Mouse (Mus musculus): ENCODE results near the gene Atp1a4.
"Not testable (repeated sequence)": the region's sequence is repeated elsewhere in the genome, so short reads cannot be mapped to it uniquely, and the experiment has no call there.

The Atp1a4 gene

GRCm38 (mm10) chr1:172281522-172282254 lies 23.5 kb upstream of the Atp1a4 start:
- DNase-seq (ENCODE audit: low spot score in 2 of 2), result no peak

GRCm38 (mm10) chr1:172279768-172280509 lies 21.7 kb upstream of the Atp1a4 start:
- DNase-seq (ENCODE audit: low spot score in 2 of 2), result no peak

GRCm38 (mm10) chr1:172278328-172278727 lies 20.1 kb upstream of the Atp1a4 start:
- DNase-seq (ENCODE audit: low spot score in 2 of 2), result no peak

DNA sequence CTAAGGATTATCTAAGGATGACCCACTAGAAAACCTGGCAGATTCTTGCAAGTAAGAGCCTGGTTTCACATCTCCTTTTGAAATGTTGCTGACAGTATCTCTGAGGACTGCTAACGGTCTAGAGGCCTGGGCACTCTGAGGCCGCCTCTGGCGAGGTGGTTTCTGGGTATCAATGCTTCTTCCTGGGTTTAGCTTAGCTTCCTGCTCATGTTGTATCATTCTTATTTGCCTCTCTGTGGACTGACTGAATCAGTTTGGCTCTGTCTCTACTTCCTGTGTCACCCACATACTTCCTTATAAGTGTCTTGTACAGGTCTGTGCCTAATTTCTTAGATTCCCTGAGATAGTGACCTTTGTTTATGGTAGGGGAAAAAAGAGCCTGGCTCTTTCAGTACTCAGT lies 19.0 kb upstream of the Atp1a4 start:
- peak in 1 of 2 experiments; percentile 60 for DNase-seq (ENCODE audit: low spot score in 2 of 2)

GRCm38 (mm10) chr1:172274547-172274946 lies 16.3 kb upstream of the Atp1a4 start:
- DNase-seq (ENCODE audit: low spot score in 2 of 2), result no peak

DNA sequence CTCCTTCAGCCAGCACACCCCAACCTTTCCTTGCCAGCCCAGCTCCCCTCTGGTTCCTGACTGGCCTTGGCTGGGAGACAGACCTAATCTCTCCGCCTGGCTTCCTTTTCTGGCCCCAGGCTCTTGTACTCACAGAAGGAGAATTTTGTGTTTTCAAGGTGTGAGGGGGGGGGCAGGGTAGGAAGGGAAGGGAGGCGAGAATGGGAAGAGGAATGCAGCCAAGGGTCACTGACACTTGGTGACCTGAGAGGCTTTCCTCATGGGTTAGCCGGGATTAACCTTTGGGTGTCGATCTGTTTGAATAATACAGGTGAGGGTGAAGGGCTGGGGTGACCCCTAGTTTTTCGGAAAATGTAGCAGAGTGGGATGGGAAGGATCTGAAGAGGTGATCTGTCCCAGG lies 15.9 kb upstream of the Atp1a4 start:
- no peak for DNase-seq (ENCODE audit: low spot score in 2 of 2)

- no peak for DNase-seq (ENCODE audit: low spot score in 2 of 2)
Observed at GRCm38 (mm10) chr1:172273386-172273785, 15.2 kb upstream of the Atp1a4 start.

GRCm38 (mm10) chr1:172271765-172272164 lies 13.6 kb upstream of the Atp1a4 start:
- DNase-seq (ENCODE audit: low spot score in 2 of 2), result no peak

DNA sequence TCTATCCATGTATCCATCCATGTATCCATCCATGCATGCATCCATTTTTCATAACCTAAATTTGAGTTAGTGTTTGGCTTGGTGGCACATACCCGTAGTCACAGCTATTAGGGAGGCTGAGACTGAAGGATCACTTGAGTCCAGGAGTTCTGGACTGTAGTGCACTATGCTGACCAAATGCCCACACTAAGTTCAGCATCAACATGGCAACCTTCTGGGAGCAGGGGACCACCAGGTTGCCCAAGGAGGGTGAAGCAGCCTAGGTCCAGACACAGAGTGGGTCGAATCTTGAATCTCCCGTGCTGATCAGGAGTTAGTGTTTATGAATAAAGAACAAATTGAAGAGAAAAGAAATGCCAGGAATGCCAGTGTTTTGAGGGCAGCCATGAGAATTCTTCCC lies 13.0 kb upstream of the Atp1a4 start:
- no peak for DNase-seq (ENCODE audit: low spot score in 2 of 2)

- no peak for DNase-seq (ENCODE audit: low spot score in 2 of 2)
Observed at GRCm38 (mm10) chr1:172261477-172262078, 3.4 kb upstream of the Atp1a4 start, which contains the start of gene Igsf8. Gene Igsf8, plus strand, starts transcription at chr1:172261641.

- DNase-seq (ENCODE audit: low spot score in 2 of 2), result peak in 1 of 2 experiments; percentile 37
Observed at GRCm38 (mm10) chr1:172247679-172248078, 10.5 kb downstream of the Atp1a4 start.

GRCm38 (mm10) chr1:172247216-172247615 lies 11.0 kb downstream of the Atp1a4 start:
- DNase-seq (ENCODE audit: low spot score in 2 of 2), result no peak

GRCm38 (mm10) chr1:172244645-172245044 lies 13.6 kb downstream of the Atp1a4 start:
- not testable (repeated sequence) for DNase-seq (ENCODE audit: low spot score in 2 of 2)

DNA sequence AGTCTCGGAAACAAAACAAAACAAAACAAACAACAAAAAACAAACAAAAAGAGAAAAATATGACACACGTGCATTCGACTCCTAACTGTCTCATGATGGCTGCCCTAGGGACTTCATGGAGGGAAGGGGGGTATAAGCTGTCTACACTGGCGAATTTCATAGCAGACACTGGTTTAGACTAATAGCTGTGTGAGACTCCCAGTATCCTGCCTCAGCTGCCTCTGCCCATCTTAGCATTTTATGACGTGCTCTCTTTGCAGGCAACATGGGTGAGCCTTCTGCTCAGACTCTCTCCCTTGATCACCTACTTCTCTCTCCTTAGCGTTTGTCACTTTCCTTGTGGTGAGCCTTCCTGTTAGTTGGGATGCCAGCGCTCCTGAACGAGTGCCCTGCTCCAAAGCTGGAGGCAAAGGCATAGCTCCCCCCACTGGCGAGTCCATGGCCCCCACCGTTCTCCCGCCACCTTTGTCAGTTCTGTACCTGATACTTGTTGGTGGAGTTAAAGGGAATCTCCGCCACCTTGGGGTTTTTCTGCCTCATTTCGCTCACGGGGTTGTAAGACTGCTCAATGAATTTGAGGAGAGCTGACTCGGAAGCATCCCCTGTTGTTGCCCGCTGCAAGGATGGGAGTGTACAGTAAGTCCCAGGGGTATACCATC lies 14.5 kb downstream of the Atp1a4 start:
- no peak for DNase-seq (ENCODE audit: low spot score in 2 of 2)

GRCm38 (mm10) chr1:172242401-172242800 lies 15.8 kb downstream of the Atp1a4 start:
- DNase-seq (ENCODE audit: low spot score in 2 of 2), result no peak

DNA sequence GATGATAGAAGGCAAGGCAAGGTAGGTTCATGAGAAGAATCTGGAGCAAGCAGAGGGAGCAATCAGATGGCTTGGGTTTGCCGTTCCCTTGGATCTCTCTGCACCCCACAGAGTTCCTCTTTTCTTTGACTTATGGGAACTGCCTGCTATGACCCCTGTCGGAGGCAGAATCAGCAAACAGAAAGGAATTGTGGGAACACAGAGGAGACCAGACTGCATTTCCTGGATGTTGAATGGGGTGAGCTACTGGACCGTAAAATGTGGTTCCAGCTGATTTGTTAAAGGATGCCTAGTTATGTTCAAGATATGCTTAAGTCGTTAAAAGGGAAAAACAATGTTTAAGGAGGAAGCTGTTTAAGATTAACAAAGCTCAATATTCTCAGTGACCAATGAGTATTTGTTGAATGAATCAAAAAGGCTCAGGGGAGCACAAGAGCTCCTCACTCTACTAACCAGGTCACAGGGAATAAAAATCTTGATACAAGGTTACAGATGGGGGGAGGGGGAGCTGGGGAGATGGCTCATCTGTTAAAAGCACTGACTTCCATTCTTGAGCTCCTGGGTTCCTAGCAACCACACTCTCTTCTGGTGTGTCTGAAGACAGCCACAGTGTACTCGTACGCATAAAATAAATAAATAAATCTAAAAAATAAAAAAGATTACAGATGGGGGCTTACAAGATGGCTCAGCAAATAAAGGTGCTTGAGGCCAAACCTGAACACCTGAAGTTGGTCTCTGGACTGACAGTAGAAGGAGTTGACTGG lies 17.1 kb downstream of the Atp1a4 start:
- no peak for DNase-seq (ENCODE audit: low spot score in 2 of 2)

- DNase-seq (ENCODE audit: low spot score in 2 of 2), result no peak
Observed at GRCm38 (mm10) chr1:172229215-172229614, 29.0 kb downstream of the Atp1a4 start.

- DNase-seq (ENCODE audit: low spot score in 2 of 2), result no peak
Observed at GRCm38 (mm10) chr1:172228209-172228608, 30.0 kb downstream of the Atp1a4 start.

DNA sequence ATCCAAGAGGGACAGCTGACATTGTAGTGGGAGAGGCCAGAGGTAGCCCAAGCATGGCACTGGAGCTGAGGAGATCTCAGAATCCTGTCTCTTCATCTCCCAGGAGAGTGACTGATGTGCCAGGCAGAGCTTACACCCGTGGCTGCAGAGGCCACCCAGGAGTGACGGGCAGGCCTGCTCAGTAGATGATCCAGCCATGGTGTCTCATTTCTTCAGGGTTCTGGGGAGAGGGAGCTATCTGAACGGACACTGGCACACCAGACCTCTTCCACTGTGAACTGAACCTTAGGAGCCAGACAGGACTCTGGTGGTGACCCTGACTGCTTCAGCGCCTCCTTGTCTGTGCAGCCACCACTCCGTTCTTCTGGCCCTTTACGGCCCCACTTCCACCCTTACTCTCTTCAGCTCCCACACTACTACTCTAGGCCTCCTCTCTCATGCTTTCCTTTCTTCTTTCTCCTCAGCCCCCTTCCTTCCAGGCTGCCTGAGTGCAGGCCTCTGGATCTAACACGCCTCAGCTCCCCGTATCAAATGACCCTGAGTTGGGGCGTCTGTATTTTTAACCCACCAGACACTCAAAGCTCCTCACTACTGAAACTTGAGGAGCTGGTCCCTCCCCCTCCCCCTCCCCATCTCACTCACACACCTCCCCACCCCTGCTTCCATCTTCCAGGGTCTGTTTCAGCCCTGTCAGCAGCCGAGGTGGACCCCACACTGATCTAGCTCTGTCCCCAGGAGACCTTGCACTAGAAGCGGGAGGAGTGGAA lies 36.7 kb downstream of the Atp1a4 start:
- no peak for DNase-seq (ENCODE audit: low spot score in 2 of 2)

DNA sequence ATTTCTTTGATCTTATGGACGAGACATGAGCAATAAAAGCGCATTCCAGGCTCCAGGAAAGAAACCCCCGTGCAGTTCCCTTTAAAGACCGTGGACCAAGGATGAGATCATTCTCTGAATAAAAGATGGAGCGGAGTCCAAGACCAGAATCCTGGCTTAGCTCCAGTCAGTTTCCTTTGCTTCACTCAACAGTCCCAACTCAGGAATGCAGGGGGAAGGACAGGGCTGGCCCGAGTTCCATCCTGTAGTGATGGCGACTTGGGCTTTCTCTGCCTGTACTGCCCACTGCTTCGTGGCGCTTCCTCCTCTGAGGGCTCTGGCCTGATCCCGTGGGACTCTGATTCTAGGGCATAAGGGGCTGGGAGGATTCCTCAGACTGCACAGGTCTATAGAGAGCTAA lies 37.8 kb downstream of the Atp1a4 start:
- no peak for DNase-seq (ENCODE audit: low spot score in 2 of 2)
